Mouse (Mus musculus) forebrain, embryonic 11.5 days (tissue): ENCODE data around the gene Itpr1. TPM values are rescaled to one million over a fixed set of nuclear protein-coding genes. Genes with fewer than 3 reads are reported as not detected.

Experiments used
- ATAC-seq: fragments of 200-750 bp; cut with Nextera tagmentation; replicated peaks from 2 replicates; pipeline ENCODE4 v1.8.0; 2017; ENCODE audit warnings: moderate TSS enrichment; ENCODE audit not compliant: low FRiP score
- DNase-seq: peaks from one replicate; pipeline ENCODE4 v3.0.0-alpha.2; 2017; ENCODE audit warnings: low spot score
- H3K27ac ChIP-seq: fragments of 300-500 bp; sonication (generic); 2 replicates; pipeline ENCODE4 v1.5.1; 2014; ENCODE audit warnings: low read depth, low read length
- H3K27me3 ChIP-seq: fragments of 300-500 bp; sonication (generic); 2 replicates; pipeline ENCODE4 v1.6.1; 2014; ENCODE audit warnings: mild to moderate bottlenecking, low read length, mixed read lengths; ENCODE audit not compliant: control insufficient read depth, insufficient read depth
- H3K36me3 ChIP-seq: fragments of 300-500 bp; sonication (generic); 2 replicates; pipeline ENCODE4 v1.6.1; 2014; ENCODE audit warnings: mild to moderate bottlenecking, low read length, moderate library complexity, mixed read lengths; ENCODE audit not compliant: control insufficient read depth, insufficient read depth
- H3K4me1 ChIP-seq: fragments of 300-500 bp; sonication (generic); replicated peaks from 2 replicates; pipeline ENCODE4 v1.6.1; 2014; ENCODE audit warnings: low read length, mixed read lengths; ENCODE audit not compliant: control insufficient read depth, insufficient read depth
- H3K4me2 ChIP-seq: fragments of 300-500 bp; sonication (generic); 2 replicates; pipeline ENCODE4 v1.6.1; 2014; ENCODE audit warnings: low read depth, mild to moderate bottlenecking, low read length, moderate library complexity, mixed read lengths; ENCODE audit not compliant: severe bottlenecking
- H3K4me3 ChIP-seq: fragments of 300-500 bp; sonication (generic); 2 replicates; pipeline ENCODE4 v1.5.1; 2014; ENCODE audit warnings: low read depth, low read length
- H3K9ac ChIP-seq: fragments of 300-500 bp; sonication (generic); 2 replicates; pipeline ENCODE4 v1.6.1; 2014; ENCODE audit warnings: low read length
- H3K9me3 ChIP-seq: fragments of 300-500 bp; sonication (generic); 2 replicates; pipeline ENCODE4 v1.6.1; 2016; ENCODE audit warnings: low read length, mixed read lengths; ENCODE audit not compliant: control insufficient read depth
- WGBS: fragments of 180-500 bp; shearing (Covaris S2); extraction: QIAGEN DNeasy Blood & Tissue Kit; methylation state at CpG from one replicate; pipeline ENCODE4 v1.1.7; 2014; 5-methylcytosine and 5-hydroxymethylcytosine counted together
- polyA plus RNA-seq: library from polyadenylated mRNA; unstranded; fragments of >200 nt; fragmentation: Nextera tagmentation; extraction: Ambion mirVana; gene quantifications from 2 replicates; pipeline ENCODE4 v1.2.1, GENCODE M21; 2014

Gene Itpr1
- polyA plus RNA-seq, 1 experiment from 2014 or later, result 8.1 TPM

- Histone ChIP-seq H3K4me1 (no peaks in the 10 kb centered on the region), H3K27me3 (no peaks in the 10 kb centered on the region), H3K27ac (no peak overlapping the region), H3K36me3 (no peaks in the 10 kb centered on the region), H3K9ac (no peak overlapping the region), H3K4me2 (no peak overlapping the region), H3K4me3 (no peak overlapping the region), H3K9me3 (no peaks in the 10 kb centered on the region)
- ATAC-seq (no peak), DNase-seq (no peak)
- 68% methylated on average over 4 of the region's 4 CpGs for WGBS
Measured at GRCm38 (mm10) chr6:108206145-108206544, 6.8 kb upstream of the Itpr1 start.

- Histone ChIP-seq H3K4me1 (no peaks in the 10 kb centered on the region; the same call in 1 of the 2 replicates), H3K4me2 (no peak overlapping the region), H3K27ac (no peak overlapping the region), H3K4me3 (no peak overlapping the region), H3K27me3 (no peaks in the 10 kb centered on the region), H3K36me3 (no peaks in the 10 kb centered on the region), H3K9ac (no peak overlapping the region), H3K9me3 (no peaks in the 10 kb centered on the region)
- no peak for ATAC-seq
- no peak for DNase-seq
- 83% methylated on average over 5 of the region's 5 CpGs for WGBS
Measured at GRCm38 (mm10) chr6:108206914-108207566, 5.9 kb upstream of the Itpr1 start.

- H3K9me3 ChIP-seq, result no peaks in the 10 kb centered on the region
- ATAC-seq, result peak; percentile 23
- 9% methylated on average over 36 of the region's 36 CpGs for WGBS
Measured at GRCm38 (mm10) chr6:108211896-108212880, 708 bp upstream of the Itpr1 start.

GRCm38 (mm10) chr6:108213481-108214293, 791 bp downstream of the Itpr1 start:
- ATAC-seq (no peak), DNase-seq (peak; percentile 61)
- 2% methylated on average over 29 of the region's 29 CpGs for WGBS
- H3K27me3 ChIP-seq, result no peaks in the 10 kb centered on the region
- H3K27ac ChIP-seq, result no peak overlapping the region
- H3K36me3 ChIP-seq, result no peaks in the 10 kb centered on the region
- peak overlapping the region; percentile 64 for H3K4me3 ChIP-seq
- peak overlapping the region; percentile 65 for H3K9ac ChIP-seq
- H3K9me3 ChIP-seq, result no peaks in the 10 kb centered on the region
- H3K4me2 ChIP-seq, result peak overlapping the region; percentile 83
- peaks cover 3% of the 10 kb centered on the region; the same call in 1 of the 2 replicates for H3K4me1 ChIP-seq

More at GRCm38 (mm10) chr6:108211896-108212880, 708 bp upstream of the Itpr1 start:
- peaks cover 3% of the 10 kb centered on the region; the same call in 1 of the 2 replicates for H3K4me1 ChIP-seq
- no peak for DNase-seq
- no peak overlapping the region for H3K27ac ChIP-seq
- no peaks in the 10 kb centered on the region for H3K36me3 ChIP-seq
- peak overlapping the region; percentile 61 for H3K9ac ChIP-seq
- H3K27me3 ChIP-seq, result no peaks in the 10 kb centered on the region
- H3K4me3 ChIP-seq, result peak overlapping the region; percentile 64
- peak overlapping the region; percentile 83 for H3K4me2 ChIP-seq

- 10% methylated on average over 10 of the region's 10 CpGs for WGBS
- Histone ChIP-seq H3K9ac (peak overlapping the region; percentile 65), H3K4me3 (peak overlapping the region; percentile 64), H3K4me1 (peaks cover 3% of the 10 kb centered on the region; the same call in 1 of the 2 replicates), H3K27me3 (no peaks in the 10 kb centered on the region), H3K27ac (no peak overlapping the region), H3K36me3 (no peaks in the 10 kb centered on the region), H3K4me2 (peak overlapping the region; percentile 83), H3K9me3 (no peaks in the 10 kb centered on the region)
- DNase-seq, result no peak
- ATAC-seq, result no peak
Measured at GRCm38 (mm10) chr6:108214294-108214925, 1.5 kb downstream of the Itpr1 start.

GRCm38 (mm10) chr6:108216091-108216490, 3.2 kb downstream of the Itpr1 start:
- 83% methylated on average over 5 of the region's 5 CpGs for WGBS
- Histone ChIP-seq H3K4me1 (peaks cover 3% of the 10 kb centered on the region; the same call in 1 of the 2 replicates), H3K27me3 (no peaks in the 10 kb centered on the region), H3K27ac (no peak overlapping the region), H3K9ac (no peak overlapping the region), H3K9me3 (no peaks in the 10 kb centered on the region), H3K4me2 (no peak overlapping the region), H3K4me3 (no peak overlapping the region), H3K36me3 (no peaks in the 10 kb centered on the region)
- ATAC-seq (no peak), DNase-seq (no peak)

- no peak overlapping the region for H3K27ac ChIP-seq
- H3K4me2 ChIP-seq, result no peak overlapping the region
- H3K27me3 ChIP-seq, result no peaks in the 10 kb centered on the region
- ATAC-seq, result no peak
- no peaks in the 10 kb centered on the region for H3K9me3 ChIP-seq
- WGBS, result 92% methylated on average over 8 of the region's 8 CpGs
- no peaks in the 10 kb centered on the region for H3K36me3 ChIP-seq
- DNase-seq, result no peak
- no peak overlapping the region for H3K4me3 ChIP-seq
- H3K9ac ChIP-seq, result no peak overlapping the region
- peaks cover 3% of the 10 kb centered on the region; the same call in 1 of the 2 replicates for H3K4me1 ChIP-seq
Measured at GRCm38 (mm10) chr6:108216832-108217231, 3.9 kb downstream of the Itpr1 start.

- peaks cover 3% of the 10 kb centered on the region; the same call in 1 of the 2 replicates for H3K4me1 ChIP-seq
- DNase-seq (no peak), ATAC-seq (no peak)
- H3K9me3 ChIP-seq, result no peaks in the 10 kb centered on the region
- 82% methylated on average over 3 of the region's 3 CpGs for WGBS
- H3K4me2 ChIP-seq, result no peak overlapping the region
- H3K36me3 ChIP-seq, result no peaks in the 10 kb centered on the region
- no peak overlapping the region for H3K4me3 ChIP-seq
- H3K27me3 ChIP-seq, result no peaks in the 10 kb centered on the region
- H3K27ac ChIP-seq, result no peak overlapping the region
- no peak overlapping the region for H3K9ac ChIP-seq
Measured at GRCm38 (mm10) chr6:108217987-108218386, 5.1 kb downstream of the Itpr1 start.
